Mouse (Mus musculus): Measurements from ENCODE around the gene 1700067K01Rik.
"Not testable (repeated sequence)": the region's sequence is repeated elsewhere in the genome, so short reads cannot be mapped to it uniquely, and the experiment has no call there.

1700067K01Rik gene

GRCm38 (mm10) chr8:83982449-83982848, 18.9 kb upstream of the 1700067K01Rik start:
- DNase-seq (ENCODE audit: low read depth, low spot score) = no peak

DNA sequence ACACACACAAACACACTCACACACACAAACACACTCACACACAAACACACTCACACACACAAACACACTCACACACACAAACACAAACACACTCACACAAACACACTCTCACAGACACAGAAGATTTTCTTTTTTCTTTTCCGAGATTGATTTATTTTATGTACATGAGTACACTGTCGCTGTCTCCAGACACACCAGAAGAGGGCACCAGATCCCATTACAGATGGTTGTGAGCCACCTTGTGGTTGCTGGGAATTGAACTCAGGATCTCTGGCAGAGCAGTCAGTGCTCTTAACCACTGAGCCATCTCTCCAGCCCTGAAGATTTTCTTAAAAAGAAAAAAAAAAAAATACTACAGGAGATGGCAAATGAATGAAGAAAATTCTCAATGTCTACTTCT, 18.1 kb upstream of the 1700067K01Rik start:
- not testable (repeated sequence) for DNase-seq (ENCODE audit: low read depth, low spot score)

- DNase-seq (ENCODE audit: low read depth, low spot score) = no peak
These were observed 12.1 kb upstream of the 1700067K01Rik start for GRCm38 (mm10) chr8:83989243-83989642.

- no peak for DNase-seq (ENCODE audit: low read depth, low spot score)
These were observed 11.1 kb upstream of the 1700067K01Rik start for GRCm38 (mm10) chr8:83990170-83990569.

DNA sequence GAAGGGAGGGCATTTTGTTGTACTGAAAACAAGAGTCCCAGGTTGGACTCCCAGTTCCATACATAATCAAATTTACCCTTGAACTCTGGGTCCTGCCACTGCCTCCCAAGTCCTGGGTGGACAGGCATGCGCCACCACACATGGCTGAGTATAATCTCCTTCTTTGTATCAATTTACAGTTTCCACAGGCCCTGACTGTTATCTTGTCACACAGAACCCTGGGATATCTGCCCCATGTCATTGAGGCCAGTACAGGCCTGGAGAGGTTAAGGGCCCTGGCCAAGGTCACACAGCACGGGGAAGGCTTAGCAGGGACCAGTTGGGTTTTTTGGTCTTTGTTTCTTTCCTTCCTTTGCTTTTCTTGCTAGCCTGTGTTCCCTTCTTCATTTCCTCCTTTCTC, 8.8 kb upstream of the 1700067K01Rik start:
- DNase-seq (ENCODE audit: low read depth, low spot score) = no peak

DNA sequence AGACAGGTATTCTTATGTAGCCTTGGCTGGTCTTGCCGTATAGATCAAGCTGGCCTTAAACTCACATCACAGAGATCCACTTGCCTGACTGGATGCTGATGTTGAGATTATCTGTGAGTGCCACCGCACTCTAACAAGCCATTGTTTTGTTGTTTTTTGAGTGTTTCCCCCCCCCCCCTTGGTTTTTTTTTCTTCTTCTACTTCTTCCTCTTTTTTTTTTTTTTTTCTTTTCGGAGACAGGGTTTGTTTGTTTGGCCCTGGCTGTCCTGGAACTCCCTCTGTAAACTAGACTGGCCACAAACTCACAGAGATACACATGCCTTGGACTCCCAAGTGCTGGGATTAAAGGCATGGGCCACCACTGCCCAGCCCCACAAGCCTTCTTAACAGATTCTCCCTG, 7.3 kb upstream of the 1700067K01Rik start:
- DNase-seq (ENCODE audit: low read depth, low spot score) = no peak

GRCm38 (mm10) chr8:83995973-83996372, 5.3 kb upstream of the 1700067K01Rik start:
- DNase-seq (ENCODE audit: low read depth, low spot score) = no peak

DNA sequence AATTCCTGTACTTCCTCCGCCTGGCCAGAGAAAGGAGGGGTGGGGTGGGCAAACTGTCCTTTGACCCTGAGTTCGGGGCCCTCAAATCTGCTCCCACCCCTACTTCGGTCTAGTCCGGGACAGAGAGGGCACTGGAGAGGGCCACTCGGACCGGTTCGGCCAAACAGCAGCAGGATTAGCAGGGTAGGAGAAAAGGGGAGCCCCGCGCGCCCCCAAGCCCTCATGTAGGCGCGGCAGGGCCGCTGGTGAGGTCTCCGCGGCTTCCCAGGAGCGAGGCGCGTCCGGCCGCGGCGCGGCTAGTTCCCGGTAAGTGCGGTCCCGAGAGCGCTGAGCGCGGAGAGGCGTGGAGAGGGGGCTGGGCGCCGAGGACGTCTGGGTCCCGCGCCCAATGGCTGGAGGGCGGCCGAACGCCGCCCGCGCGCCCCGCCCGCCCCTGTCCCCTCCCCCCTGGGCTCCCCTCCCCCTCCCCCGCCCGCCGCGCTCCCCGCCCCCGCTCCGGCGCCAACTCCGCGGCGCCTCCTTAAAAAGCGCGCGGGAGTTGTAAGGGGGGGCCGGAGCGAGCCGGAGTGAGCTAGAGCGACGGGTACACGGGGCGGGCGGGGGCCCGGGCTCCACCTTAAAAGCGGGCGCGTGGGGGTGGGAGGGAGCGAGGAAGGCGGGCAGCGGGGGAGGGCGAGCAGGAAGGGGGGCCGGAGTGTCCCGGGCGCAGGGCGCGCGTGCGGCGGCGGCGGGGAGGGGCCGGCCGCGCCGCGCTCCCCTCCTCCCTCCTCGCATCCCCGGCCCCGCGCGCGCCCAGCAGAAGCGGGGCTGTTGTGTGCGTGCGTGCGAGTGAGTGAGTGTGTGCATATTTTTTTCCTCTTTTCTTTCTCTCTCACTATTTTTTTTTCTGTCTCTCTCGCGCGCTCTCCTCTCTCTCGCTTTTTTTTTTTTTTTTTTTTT, 4.5 kb upstream of the 1700067K01Rik start:
- DNase-seq (ENCODE audit: low read depth, low spot score) = peak; percentile 87

GRCm38 (mm10) chr8:83997511-83998141, 3.7 kb upstream of the 1700067K01Rik start, which contains the start of gene Samd1:
Gene Samd1, plus strand, starts transcription at chr8:83997672.
- peak; percentile 74 for DNase-seq (ENCODE audit: low read depth, low spot score)

GRCm38 (mm10) chr8:83998231-83999056, 2.9 kb upstream of the 1700067K01Rik start:
- peak; percentile 84 for DNase-seq (ENCODE audit: low read depth, low spot score)

- DNase-seq (ENCODE audit: low read depth, low spot score) = no peak
These were observed 2.1 kb upstream of the 1700067K01Rik start for GRCm38 (mm10) chr8:83999057-83999705.

GRCm38 (mm10) chr8:83999825-84000224, 1.5 kb upstream of the 1700067K01Rik start:
- no peak for DNase-seq (ENCODE audit: low read depth, low spot score)

DNA sequence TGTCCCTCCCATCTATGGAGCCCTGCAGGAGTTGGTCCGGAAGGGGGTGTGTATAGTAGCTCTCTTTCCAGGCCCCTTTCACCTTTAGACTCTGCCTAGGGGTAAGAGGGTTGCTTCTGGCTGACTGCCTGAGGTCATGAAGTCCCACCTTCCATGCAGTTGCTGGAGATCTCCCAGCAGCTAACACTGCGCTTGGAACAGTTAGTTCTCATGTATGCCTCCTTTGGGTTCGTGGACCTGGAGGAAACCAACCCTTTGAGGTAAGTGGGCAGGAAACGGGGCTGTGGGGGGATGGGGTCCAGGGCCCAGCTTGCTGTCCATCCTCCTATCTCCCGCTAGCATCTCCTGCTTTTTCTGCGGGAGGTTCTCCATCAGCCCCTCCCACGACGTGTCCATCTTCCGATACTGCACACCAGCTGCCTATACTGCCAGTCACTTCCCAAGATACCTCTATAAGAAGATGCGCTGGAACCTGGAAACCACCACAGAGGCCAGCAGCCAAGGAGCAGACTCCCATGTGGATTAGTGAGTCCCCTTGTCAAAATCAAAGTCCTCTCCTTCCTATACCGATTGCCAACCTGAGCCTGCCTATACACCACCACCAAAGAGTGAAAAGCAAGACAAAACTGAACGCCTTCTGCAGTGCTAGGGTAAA, 1.8 kb downstream of the 1700067K01Rik start:
- DNase-seq (ENCODE audit: low read depth, low spot score) = no peak

DNA sequence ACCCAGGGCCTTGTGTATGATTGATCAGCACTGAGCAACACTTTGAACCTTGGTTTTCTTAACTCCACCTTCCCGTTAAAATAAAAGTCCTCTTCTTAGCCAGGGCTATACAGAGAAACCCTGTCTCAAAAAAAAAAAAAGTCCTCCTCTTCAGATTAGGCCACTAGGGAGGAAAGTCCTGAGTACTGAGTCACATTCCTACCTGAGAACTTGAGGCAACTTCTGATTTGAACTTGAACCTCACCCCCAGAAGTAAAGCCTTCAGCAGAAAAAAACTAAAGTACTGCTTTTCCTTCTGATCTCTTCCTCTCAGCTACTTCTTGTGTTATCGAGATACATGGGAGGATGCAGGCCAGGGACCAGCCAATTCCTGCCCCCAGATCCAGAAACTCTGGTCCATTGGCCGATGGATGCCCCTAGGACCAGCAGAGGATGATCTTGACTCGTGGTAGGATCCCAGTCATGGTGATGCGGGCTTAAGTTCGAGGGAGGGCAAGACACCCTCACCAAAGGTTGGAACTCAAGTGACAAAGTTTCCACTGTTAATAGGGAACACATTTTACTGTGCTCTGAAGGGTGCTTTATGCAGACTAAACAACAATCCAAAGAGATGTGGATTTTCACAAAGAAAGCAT, 2.4 kb downstream of the 1700067K01Rik start:
- no peak for DNase-seq (ENCODE audit: low read depth, low spot score)

- DNase-seq (ENCODE audit: low read depth, low spot score) = peak; percentile 98
These were observed 3.4 kb downstream of the 1700067K01Rik start for GRCm38 (mm10) chr8:84004533-84005201.

DNA sequence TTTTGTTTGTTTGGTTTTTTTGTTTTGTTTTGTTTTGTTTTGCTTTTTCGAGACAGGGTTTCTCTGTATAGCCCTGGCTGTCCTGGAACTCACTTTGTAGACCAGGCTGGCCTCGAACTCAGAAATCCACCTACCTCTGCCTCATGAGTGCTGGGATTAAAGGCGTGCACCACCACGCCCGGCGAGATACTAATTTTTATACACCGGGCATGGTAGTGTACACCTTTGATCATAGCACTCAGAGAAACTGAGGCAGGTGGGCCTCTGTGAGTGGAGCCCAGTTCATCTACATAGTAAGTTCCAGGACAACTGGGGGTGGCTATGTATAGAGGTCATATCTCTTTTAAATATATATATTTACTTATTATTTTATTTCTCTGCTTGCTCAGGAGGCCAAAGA, 4.2 kb downstream of the 1700067K01Rik start:
- DNase-seq (ENCODE audit: low read depth, low spot score) = not testable (repeated sequence)

DNA sequence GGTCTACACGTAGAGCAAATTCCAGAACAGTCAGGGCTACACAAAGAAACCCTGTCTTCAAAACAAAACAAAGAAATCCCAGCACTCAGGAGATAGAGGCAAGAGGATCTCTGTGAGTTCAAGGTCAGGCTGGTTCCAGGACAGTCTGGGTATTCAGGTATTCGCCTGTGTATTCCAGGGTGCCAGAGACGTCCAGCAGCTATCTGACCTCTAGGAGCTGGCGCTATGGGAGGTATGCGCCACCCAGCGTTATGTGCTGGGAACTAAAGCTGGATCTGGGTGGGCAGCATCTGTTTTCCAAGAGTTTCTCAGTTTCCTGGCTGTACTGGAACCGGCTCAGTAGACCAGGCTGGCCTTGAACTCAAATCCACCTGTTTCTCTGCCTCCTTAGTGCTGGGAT, 7.1 kb downstream of the 1700067K01Rik start:
- no peak for DNase-seq (ENCODE audit: low read depth, low spot score)

DNA sequence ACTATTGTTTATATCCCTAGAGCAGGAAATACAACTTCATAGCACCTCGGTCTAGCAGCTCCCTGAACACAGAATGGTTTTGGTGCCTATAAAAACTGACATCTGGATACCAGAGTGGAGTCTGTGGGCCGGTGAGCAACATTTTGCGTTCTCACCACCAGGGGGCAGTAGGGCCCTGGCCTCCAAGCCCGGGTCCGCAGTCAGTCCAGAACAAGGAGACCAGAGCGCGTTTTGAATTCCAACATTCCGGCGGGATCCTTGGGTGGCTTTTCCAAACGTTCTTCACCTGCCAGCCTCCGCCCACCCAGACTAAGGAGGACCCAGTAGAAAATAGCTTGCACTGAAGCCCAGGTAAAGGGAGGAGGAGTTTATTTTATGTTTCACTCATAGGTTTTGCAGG, 8.6 kb downstream of the 1700067K01Rik start:
- peak; percentile 88 for DNase-seq (ENCODE audit: low read depth, low spot score)

Data from CD4-positive, CD25-positive, alpha-beta regulatory T cell, adult 2 months (primary cell).